Comparison of ENCODE assay signal across 8 mouse cellular contexts in the genomic region with DNA sequence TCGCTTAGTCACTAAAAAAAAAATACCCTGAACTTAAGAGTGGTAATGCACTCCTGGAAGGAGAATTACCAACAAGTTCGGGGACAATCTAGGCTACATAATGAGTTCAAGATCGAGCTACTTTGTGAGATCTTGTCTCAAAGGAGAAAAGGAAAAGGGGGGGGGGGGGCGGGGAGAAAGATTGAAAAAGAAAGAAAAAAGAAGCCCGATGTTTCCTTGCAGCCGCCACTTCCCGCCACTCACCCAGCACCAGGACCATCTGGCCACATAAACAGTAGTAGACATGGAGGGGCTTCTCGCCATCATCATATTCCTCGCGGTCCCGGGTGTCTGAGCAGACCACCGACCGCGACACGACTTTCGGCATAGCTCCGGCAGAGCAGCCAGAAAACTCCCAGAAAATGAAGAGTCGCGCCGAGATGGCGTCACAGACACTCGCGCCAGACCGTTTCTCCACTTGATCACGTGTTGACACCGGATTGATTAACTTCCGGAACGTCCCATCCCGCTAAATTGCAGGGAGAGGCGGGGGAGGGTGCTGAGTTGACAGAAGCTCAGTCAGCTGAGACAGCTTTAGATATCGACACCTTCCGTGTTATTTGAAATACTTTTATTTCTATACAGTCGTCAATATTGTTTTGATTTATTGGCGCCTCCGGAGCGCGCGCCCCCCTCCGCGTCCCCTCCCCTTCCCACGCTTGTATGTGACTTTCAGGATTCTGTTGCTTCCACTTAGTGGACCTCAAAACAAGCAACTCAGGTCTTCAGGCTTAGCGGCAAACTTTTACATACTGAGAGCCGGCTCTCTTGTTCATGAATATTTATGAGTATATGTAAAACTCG. TPM values are rescaled to one million over a fixed set of nuclear protein-coding genes. Genes with fewer than 3 reads are reported as not detected.
A peak's percentile ranks its signal among the peaks of the same experiment; 100 is the strongest.
DNase-seq lines count a peak whose midpoint lies in the region; ATAC-seq and TF ChIP-seq lines count a peak whose summit lies in the region.

No protein-coding gene starts in this region.

- no peak for TF ChIP-seq EP300 in heart, postnatal 0 days (IDR thresholded peaks at IDR 0.05; ENCODE audit: low read depth)

- WGBS in forebrain, embryonic 11.5 days: 13% methylated on average over 43 of the region's 44 CpGs
- WGBS in heart, postnatal 0 days: 12% methylated on average over 42 of the region's 44 CpGs
- 13% methylated on average over 39 of the region's 44 CpGs for WGBS in liver, embryonic 16.5 days (ENCODE audit: insufficient replicate concordance)
- 14% methylated on average over 43 of the region's 44 CpGs for WGBS in neural tube, embryonic 13.5 days

- H3K27me3 ChIP-seq in forebrain, embryonic 11.5 days (ENCODE audit: control insufficient read depth, insufficient read depth, low read length): no peaks in the 10 kb centered on the region
- no peaks in the 10 kb centered on the region for H3K27me3 ChIP-seq in heart, postnatal 0 days (ENCODE audit: control insufficient read depth, insufficient read depth, low read length)
- no peaks in the 10 kb centered on the region for H3K27me3 ChIP-seq in liver, embryonic 16.5 days (ENCODE audit: control insufficient read depth, insufficient read depth, low read depth, low read length)
- no peaks in the 10 kb centered on the region for H3K27me3 ChIP-seq in neural tube, embryonic 13.5 days
- no peaks in the 10 kb centered on the region for H3K27me3 ChIP-seq in testis, adult 2 months (ENCODE audit: control insufficient read depth, insufficient read depth, low read length)

- peak overlapping the region; percentile 32 for H3K4me3 ChIP-seq in forebrain, embryonic 11.5 days (ENCODE audit: low read depth, low read length)
- peak overlapping the region; percentile 52 for H3K4me3 ChIP-seq in heart, postnatal 0 days (ENCODE audit: low read depth, low read length)
- H3K4me3 ChIP-seq in liver, embryonic 16.5 days (ENCODE audit: low read depth, low read length): peak overlapping the region; percentile 64
- peak overlapping the region; percentile 43 for H3K4me3 ChIP-seq in neural tube, embryonic 13.5 days
- peak overlapping the region; percentile 87 for H3K4me3 ChIP-seq in testis, adult 2 months (ENCODE audit: control insufficient read depth, low read depth, low read length)

- TF ChIP-seq CTCF in heart, postnatal 0 days (IDR thresholded peaks at IDR 0.05; ENCODE audit: low read depth): no peak
- TF ChIP-seq CTCF in testis, adult 2 months (IDR thresholded peaks at IDR 0.05; ENCODE audit: control insufficient read depth, insufficient read depth, insufficient replicate concordance, low read depth, low read length): no peak

- H3K9me3 ChIP-seq in forebrain, embryonic 11.5 days (ENCODE audit: control insufficient read depth, low read length): no peaks in the 10 kb centered on the region
- H3K9me3 ChIP-seq in heart, postnatal 0 days (replicated peaks; ENCODE audit: control insufficient read depth, low read length): no peaks in the 10 kb centered on the region
- no peaks in the 10 kb centered on the region for H3K9me3 ChIP-seq in liver, embryonic 16.5 days (replicated peaks; ENCODE audit: control insufficient read depth, low read length)
- no peaks in the 10 kb centered on the region for H3K9me3 ChIP-seq in neural tube, embryonic 13.5 days

- H3K36me3 ChIP-seq in forebrain, embryonic 11.5 days (ENCODE audit: control insufficient read depth, insufficient read depth, low read length): no peaks in the 10 kb centered on the region
- no peaks in the 10 kb centered on the region for H3K36me3 ChIP-seq in heart, postnatal 0 days (replicated peaks; ENCODE audit: control insufficient read depth, insufficient read depth, low read length)
- H3K36me3 ChIP-seq in liver, embryonic 16.5 days (ENCODE audit: control insufficient read depth, insufficient read depth): no peaks in the 10 kb centered on the region
- no peaks in the 10 kb centered on the region for H3K36me3 ChIP-seq in neural tube, embryonic 13.5 days
- no peaks in the 10 kb centered on the region for H3K36me3 ChIP-seq in testis, adult 2 months (ENCODE audit: control insufficient read depth, insufficient read depth, low read length)

- peak overlapping the region; percentile 57; the same call in 1 of the 2 replicates for H3K27ac ChIP-seq in forebrain, embryonic 11.5 days (ENCODE audit: low read depth, low read length)
- H3K27ac ChIP-seq in heart, postnatal 0 days (ENCODE audit: low read depth): peak overlapping the region; percentile 61
- peak overlapping the region; percentile 54 for H3K27ac ChIP-seq in liver, embryonic 16.5 days (ENCODE audit: low read length)
- no peak overlapping the region; the same call in 1 of the 2 replicates for H3K27ac ChIP-seq in neural tube, embryonic 13.5 days (replicated peaks)
- H3K27ac ChIP-seq in testis, adult 2 months (ENCODE audit: control insufficient read depth, insufficient read depth, low read depth, low read length): peak overlapping the region; percentile 68

- H3K4me2 ChIP-seq in forebrain, embryonic 11.5 days (ENCODE audit: low read depth, low read length, severe bottlenecking): peak overlapping the region; percentile 43
- peak overlapping the region; percentile 56 for H3K4me2 ChIP-seq in heart, postnatal 0 days (ENCODE audit: low read depth, low read length)
- H3K4me2 ChIP-seq in liver, embryonic 16.5 days (ENCODE audit: low read depth, low read length): peak overlapping the region; percentile 55
- H3K4me2 ChIP-seq in neural tube, embryonic 13.5 days: peak overlapping the region; percentile 55

- peak; percentile 62 to 76 for DNase-seq in CD8-positive naive resting alpha-beta T cell, adult 2 months (ENCODE audit: low read depth in 2 of 2, low spot score in 2 of 2)
- DNase-seq in c-Kit-positive CD71-negative TER-119-negative erythroid progenitor cells, embryonic 14.5 days (ENCODE audit: low read depth): peak; percentile 62
- peak; percentile 86 for DNase-seq in forebrain, embryonic 11.5 days (ENCODE audit: low spot score)
- peak; percentile 69 for DNase-seq in heart, postnatal 0 days (ENCODE audit: low spot score)
- peak; percentile 86 to 91 for DNase-seq in kidney, postnatal 4 days

- peak; percentile 90 for ATAC-seq in forebrain, embryonic 11.5 days (replicated peaks; ENCODE audit: low FRiP score)
- peak; percentile 87 for ATAC-seq in heart, postnatal 0 days (ENCODE audit: insufficient read depth, low read depth)
- peak; percentile 91 for ATAC-seq in liver, embryonic 16.5 days (ENCODE audit: low read depth)
- ATAC-seq in neural tube, embryonic 13.5 days (ENCODE audit: low read depth): peak; percentile 92

- peak overlapping the region; percentile 39; the same call in 1 of the 2 replicates for H3K9ac ChIP-seq in forebrain, embryonic 11.5 days (ENCODE audit: low read length)
- peak overlapping the region; percentile 46 for H3K9ac ChIP-seq in heart, postnatal 0 days (replicated peaks; ENCODE audit: low read depth, low read length)
- peak overlapping the region; percentile 52 for H3K9ac ChIP-seq in liver, embryonic 16.5 days (ENCODE audit: low read depth, low read length)
- H3K9ac ChIP-seq in neural tube, embryonic 13.5 days: peak overlapping the region; percentile 64

- no peak for TF ChIP-seq POLR2A in testis, adult 2 months (IDR thresholded peaks at IDR 0.05; ENCODE audit: control insufficient read depth, low read depth, low read length)

- H3K4me1 ChIP-seq in forebrain, embryonic 11.5 days (replicated peaks; ENCODE audit: control insufficient read depth, insufficient read depth, low read length): peaks cover 2% of the 10 kb centered on the region; the same call in 1 of the 2 replicates
- H3K4me1 ChIP-seq in heart, postnatal 0 days (ENCODE audit: control insufficient read depth, insufficient read depth): no peaks in the 10 kb centered on the region
- H3K4me1 ChIP-seq in liver, embryonic 16.5 days (ENCODE audit: control insufficient read depth, low read depth, low read length): no peaks in the 10 kb centered on the region
- H3K4me1 ChIP-seq in neural tube, embryonic 13.5 days (replicated peaks): peaks cover 10% of the 10 kb centered on the region
- H3K4me1 ChIP-seq in testis, adult 2 months (ENCODE audit: control insufficient read depth, insufficient read depth, low read length): no peaks in the 10 kb centered on the region

RNA-seq across cellular contexts. Expression of gene Ube2a, which starts 9.7 kb away (rescaled TPM):
- polyA plus RNA-seq in forebrain, embryonic 11.5 days (2014; fragmentation: Nextera tagmentation; extraction: Ambion mirVana): 119 and 121 TPM in 2 replicates
- 24.1 and 75.9 TPM in 2 replicates for total RNA-seq in heart, postnatal 0 days (2014; rRNA removed; ENCODE audit: low replicate concordance)
- 210 and 213 TPM in 2 replicates for polyA plus RNA-seq in heart, postnatal 0 days (2015; fragmentation: Nextera tagmentation; extraction: Ambion mirVana)
- polyA plus RNA-seq in liver, embryonic 16.5 days (2015; fragmentation: Nextera tagmentation; extraction: Ambion mirVana): 61.6 and 65.5 TPM in 2 replicates
- 129 and 135 TPM in 2 replicates for polyA plus RNA-seq in neural tube, embryonic 13.5 days (2015; fragmentation: Nextera tagmentation; extraction: Ambion mirVana)
- polyA plus RNA-seq in testis, adult 2 months (2012; rRNA removed): 20.6 and 25.4 TPM in 2 replicates

RNA-seq across cellular contexts. Expression of gene C330007P06Rik, which starts 9.9 kb away (rescaled TPM):
- polyA plus RNA-seq in forebrain, embryonic 11.5 days (2014; fragmentation: Nextera tagmentation; extraction: Ambion mirVana): 35.5 and 36.2 TPM in 2 replicates
- total RNA-seq in heart, postnatal 0 days (2014; rRNA removed; ENCODE audit: low replicate concordance): 16.6 and 19.0 TPM in 2 replicates
- 10.5 and 10.7 TPM in 2 replicates for polyA plus RNA-seq in heart, postnatal 0 days (2015; fragmentation: Nextera tagmentation; extraction: Ambion mirVana)
- polyA plus RNA-seq in liver, embryonic 16.5 days (2015; fragmentation: Nextera tagmentation; extraction: Ambion mirVana): 12.2 and 13.4 TPM in 2 replicates
- polyA plus RNA-seq in neural tube, embryonic 13.5 days (2015; fragmentation: Nextera tagmentation; extraction: Ambion mirVana): 23.9 and 29.0 TPM in 2 replicates
- polyA plus RNA-seq in testis, adult 2 months (2012; rRNA removed): 3.7 and 4.7 TPM in 2 replicates

RNA-seq across cellular contexts. Expression of gene Nkrf, which starts 38.7 kb away (rescaled TPM):
- polyA plus RNA-seq in forebrain, embryonic 11.5 days (2014; fragmentation: Nextera tagmentation; extraction: Ambion mirVana): 4.7 and 4.9 TPM in 2 replicates
- 0.62 and 5.7 TPM in 2 replicates for total RNA-seq in heart, postnatal 0 days (2014; rRNA removed; ENCODE audit: low replicate concordance)
- 0.44 and 0.51 TPM in 2 replicates for polyA plus RNA-seq in heart, postnatal 0 days (2015; fragmentation: Nextera tagmentation; extraction: Ambion mirVana)
- polyA plus RNA-seq in liver, embryonic 16.5 days (2015; fragmentation: Nextera tagmentation; extraction: Ambion mirVana): 0.47 and 0.51 TPM in 2 replicates
- 13.6 and 15.5 TPM in 2 replicates for polyA plus RNA-seq in neural tube, embryonic 13.5 days (2015; fragmentation: Nextera tagmentation; extraction: Ambion mirVana)
- 0.54 and 0.61 TPM in 2 replicates for polyA plus RNA-seq in testis, adult 2 months (2012; rRNA removed)

Comparison
In these comparisons a context has a peak if more than half of its experiments do, and no peak if none do; other contexts are left out.
1. H3K4me3 ChIP-seq: peak in every context shown above with its lines; median percentile 87 in testis, adult 2 months; 64 in liver, embryonic 16.5 days; 52 in heart, postnatal 0 days; 43 in neural tube, embryonic 13.5 days; 32 in forebrain, embryonic 11.5 days.